23 mouse cellular contexts compared by ENCODE assay signal in genomic region chr8:75353786-75354185, GRCm38 (mm10). TPM values are rescaled to one million over a fixed set of nuclear protein-coding genes. Genes with fewer than 3 reads are reported as not detected.
A peak's percentile ranks its signal among the peaks of the same experiment; 100 is the strongest.
DNase-seq lines count a peak whose midpoint lies in the region; ATAC-seq and TF ChIP-seq lines count a peak whose summit lies in the region.
"Had no signal": no experiment of that assay in that cellular context is flagged by ENCODE, and none has a peak within 500 bp of the region (broad histone marks: within the 10 kb centered on the region; RNA-seq: fewer than 3 reads in every experiment).

No protein-coding gene starts in this region.

- no peak for TF ChIP-seq EP300 in CH12.LX (IDR thresholded peaks at IDR 0.05; ENCODE audit: low read length)

- H3K9me3 ChIP-seq in kidney, postnatal 0 days (replicated peaks; ENCODE audit: low read length), result no peaks in the 10 kb centered on the region
- no peaks in the 10 kb centered on the region for H3K9me3 ChIP-seq in limb, embryonic 14.5 days (ENCODE audit: control insufficient read depth, low read length)
- H3K9me3 ChIP-seq in limb, embryonic 10.5 days (replicated peaks), result no peaks in the 10 kb centered on the region
- H3K9me3 ChIP-seq in CH12.LX (replicated peaks; ENCODE audit: low read length), result no peaks in the 10 kb centered on the region
- H3K9me3 ChIP-seq: embryonic facial prominence, embryonic 10.5 days; limb, embryonic 15.5 days had no signal

- peak; percentile 0 to 6 for DNase-seq in frontal cortex, postnatal 36 days (ENCODE audit: low spot score in 2 of 2)
- no peak for DNase-seq in frontal cortex, postnatal 25 days (ENCODE audit: low spot score in 2 of 2)
- peak; percentile 11 for DNase-seq in kidney, postnatal 0 days (ENCODE audit: low spot score)
- DNase-seq in kidney, adult 18-20 months, result no peak
- peak; percentile 20 for DNase-seq in limb, embryonic 14.5 days (ENCODE audit: low spot score)
- no peak for DNase-seq in limb, embryonic 10.5 days (ENCODE audit: low spot score)
- DNase-seq in CH12.LX (ENCODE audit: extremely low read depth), result no peak
- DNase-seq in Muller cell, postnatal 12 days (ENCODE audit: inconsistent ontology term), result no peak
- DNase-seq: adrenal gland, postnatal 36 days; cerebellum, adult 2 months; cerebellum, postnatal 36 days; gastrocnemius, postnatal 36 days; liver, postnatal 0 days; lung, postnatal 14 days; retina, postnatal 1 day; thymus, postnatal 36 days had no signal

- ATAC-seq in kidney, postnatal 0 days (replicated peaks; ENCODE audit: low FRiP score, low read depth), result no peak
- ATAC-seq in limb, embryonic 14.5 days (ENCODE audit: low FRiP score, low read depth), result no peak
- ATAC-seq: inflammation-experienced regulatory T-cells, adult 6 months; liver, postnatal 0 days had no signal

- peak; percentile 45 for TF ChIP-seq CTCF in kidney, postnatal 0 days (IDR thresholded peaks at IDR 0.05; ENCODE audit: low read depth)
- 0 out of 4 replicates have a peak, but pooled peaks of 1 of the 2 experiments have one; percentile 16 for TF ChIP-seq CTCF in CH12.LX (conservative IDR thresholded peaks at IDR 0.05 in 1 of 2, IDR thresholded peaks at IDR 0.05 in 1 of 2; ENCODE audit: low read depth in 2 of 2, low read length in 2 of 2)

- no peak for TF ChIP-seq POLR2A in limb, embryonic 14.5 days (IDR thresholded peaks at IDR 0.05; ENCODE audit: borderline replicate concordance, extremely low read depth, insufficient read depth, insufficient read length)
- TF ChIP-seq POLR2A in CH12.LX (IDR thresholded peaks at IDR 0.05; ENCODE audit: low read depth, low read length), result no peak

- H3K4me3 ChIP-seq in kidney, postnatal 0 days (replicated peaks; ENCODE audit: low read depth, low read length), result no peak overlapping the region
- H3K4me3 ChIP-seq in limb, embryonic 14.5 days (replicated peaks; ENCODE audit: low read length), result no peak overlapping the region
- H3K4me3 ChIP-seq in limb, embryonic 10.5 days, result no peak overlapping the region
- no peak overlapping the region for H3K4me3 ChIP-seq in CH12.LX (replicated peaks in 1 of 3; ENCODE audit: low read depth in 2 of 3, low read length in 2 of 3, poor library complexity in 1 of 3)
- H3K4me3 ChIP-seq: embryonic facial prominence, embryonic 10.5 days; limb, embryonic 15.5 days had no signal

- dilution Hi-C loops in CH12.LX (cut with MboI; ENCODE audit: extremely low pct_ligation_motif_present, extremely low pct_unique_long_range_greater_than_20kb, low sequenced_read_pairs), result no loop called here

- no peaks in the 10 kb centered on the region for H3K36me3 ChIP-seq in kidney, postnatal 0 days (ENCODE audit: insufficient read depth, low read length)
- H3K36me3 ChIP-seq in limb, embryonic 14.5 days (ENCODE audit: control insufficient read depth, insufficient read depth, low read length), result no peaks in the 10 kb centered on the region
- no peaks in the 10 kb centered on the region for H3K36me3 ChIP-seq in limb, embryonic 10.5 days
- H3K36me3 ChIP-seq in CH12.LX (replicated peaks in 1 of 2; ENCODE audit: control insufficient read depth in 1 of 2, insufficient read depth in 1 of 2, low read length in 1 of 2), result no peaks in the 10 kb centered on the region
- H3K36me3 ChIP-seq: embryonic facial prominence, embryonic 10.5 days; limb, embryonic 15.5 days had no signal

- no peak overlapping the region for H3K27ac ChIP-seq in kidney, postnatal 0 days
- no peak overlapping the region for H3K27ac ChIP-seq in limb, embryonic 14.5 days (replicated peaks; ENCODE audit: low read depth, low read length)
- H3K27ac ChIP-seq in limb, embryonic 10.5 days, result no peak overlapping the region
- no peak overlapping the region for H3K27ac ChIP-seq in CH12.LX (ENCODE audit: insufficient read depth, low read depth)
- H3K27ac ChIP-seq: embryonic facial prominence, embryonic 10.5 days; limb, embryonic 15.5 days had no signal

- WGBS in kidney, postnatal 0 days, result 57% methylated on average over 1 of the region's 1 CpGs
- WGBS in limb, embryonic 14.5 days, result 73% methylated on average over 1 of the region's 1 CpGs
- 70% methylated on average over 1 of the region's 1 CpGs for WGBS in limb, embryonic 10.5 days

- H3K79me2 ChIP-seq in CH12.LX (replicated peaks; ENCODE audit: control insufficient read depth, extremely low read depth, insufficient read depth, poor library complexity, severe bottlenecking), result no peaks in the 10 kb centered on the region

- no peaks in the 10 kb centered on the region for H3K4me1 ChIP-seq in kidney, postnatal 0 days (replicated peaks; ENCODE audit: insufficient read depth, low read length)
- no peaks in the 10 kb centered on the region for H3K4me1 ChIP-seq in limb, embryonic 14.5 days (ENCODE audit: control insufficient read depth, insufficient read depth, low read length)
- no peaks in the 10 kb centered on the region for H3K4me1 ChIP-seq in limb, embryonic 10.5 days
- no peaks in the 10 kb centered on the region for H3K4me1 ChIP-seq in CH12.LX (ENCODE audit: control insufficient read depth in 1 of 2, insufficient read depth in 2 of 2)
- H3K4me1 ChIP-seq: embryonic facial prominence, embryonic 10.5 days; limb, embryonic 15.5 days had no signal

- no peaks in the 10 kb centered on the region for H3K27me3 ChIP-seq in kidney, postnatal 0 days (ENCODE audit: insufficient read depth, low read length)
- H3K27me3 ChIP-seq in limb, embryonic 14.5 days (ENCODE audit: control insufficient read depth, insufficient read depth, low read length), result no peaks in the 10 kb centered on the region
- H3K27me3 ChIP-seq in limb, embryonic 10.5 days (ENCODE audit: low read depth, poor library complexity, severe bottlenecking), result no peaks in the 10 kb centered on the region
- peaks cover 64% of the 10 kb centered on the region for H3K27me3 ChIP-seq in CH12.LX (replicated peaks)
- H3K27me3 ChIP-seq: limb, embryonic 15.5 days had no signal

- TF ChIP-seq RAD21 in CH12.LX (IDR thresholded peaks at IDR 0.05; ENCODE audit: low read depth, low read length), result peak; percentile 29

- no peak overlapping the region for H3K4me2 ChIP-seq in kidney, postnatal 0 days (ENCODE audit: low read length)
- no peak overlapping the region for H3K4me2 ChIP-seq in limb, embryonic 14.5 days (replicated peaks; ENCODE audit: low read depth, low read length, severe bottlenecking)
- no peak overlapping the region for H3K4me2 ChIP-seq in CH12.LX (ENCODE audit: insufficient read depth, low read depth, poor library complexity, severe bottlenecking)
- H3K4me2 ChIP-seq: limb, embryonic 15.5 days had no signal

- in situ Hi-C loops in CH12.LX (cut with MboI; ENCODE audit: low pct_ligation_motif_present, low pct_unique_long_range_greater_than_20kb, low sequenced_read_pairs), result no loop called here

- no peak overlapping the region for H3K9ac ChIP-seq in kidney, postnatal 0 days (ENCODE audit: low read depth, low read length)
- no peak overlapping the region for H3K9ac ChIP-seq in limb, embryonic 14.5 days (ENCODE audit: low read depth, low read length, severe bottlenecking)
- H3K9ac ChIP-seq in CH12.LX (ENCODE audit: insufficient read depth, low read depth), result no peak overlapping the region
- H3K9ac ChIP-seq: limb, embryonic 15.5 days; liver, postnatal 0 days had no signal

TF ChIP-seq in CH12.LX, 34 proteins besides CTCF, POLR2A, EP300 and RAD21:
- TF ChIP-seq UBTF (IDR thresholded peaks at IDR 0.05; ENCODE audit: low read depth, low read length) (no peak), USF2 (conservative IDR thresholded peaks at IDR 0.05; ENCODE audit: low read depth, low read length) (no peak), USF1 (IDR thresholded peaks at IDR 0.05; ENCODE audit: low read depth, low read length) (no peak), ZC3H11A (IDR thresholded peaks at IDR 0.05; ENCODE audit: low read depth, low read length) (no peak), KAT2A (IDR thresholded peaks at IDR 0.05; ENCODE audit: insufficient replicate concordance, low read length) (no peak), BHLHE40 (IDR thresholded peaks at IDR 0.05; ENCODE audit: low read depth, low read length) (no peak), POLR2AphosphoS2 (IDR thresholded peaks at IDR 0.05; ENCODE audit: low read depth, low read length) (no peak), NRF1 (IDR thresholded peaks at IDR 0.05; ENCODE audit: low read depth, low read length) (no peak), JUN (IDR thresholded peaks at IDR 0.05; ENCODE audit: insufficient read depth, low read depth, low read length) (no peak), ZMIZ1 (IDR thresholded peaks at IDR 0.05; ENCODE audit: low read depth, low read length) (no peak), TBP (conservative IDR thresholded peaks at IDR 0.05; ENCODE audit: low read depth, low read length) (no peak), MEF2A (IDR thresholded peaks at IDR 0.05; ENCODE audit: borderline replicate concordance, low read depth, low read length) (no peak)

RNA-seq across cellular contexts. Expression of gene Gm10358, which starts 52.6 kb away (rescaled TPM):
- polyA plus RNA-seq in kidney, postnatal 0 days (2015; fragmentation: Nextera tagmentation; extraction: Ambion mirVana), result 0.13 and 0.15 TPM in 2 replicates
- polyA plus RNA-seq in limb, embryonic 14.5 days (2012; rRNA removed), result 0.87 and 1.2 TPM in 2 replicates
- not detected in 2 replicates for polyA plus RNA-seq in limb, embryonic 14.5 days (2014; fragmentation: Nextera tagmentation; extraction: Ambion mirVana)
- polyA plus RNA-seq in limb, embryonic 10.5 days (2016; fragmentation: Nextera tagmentation; extraction: Ambion mirVana), result 0.21 and 0.25 TPM in 2 replicates
- total RNA-seq in CH12.LX (2012; rRNA removed) (0.25 and 0.42 TPM in 2 replicates), CH12.LX (2014; rRNA removed) (1.5 and 2.1 TPM in 2 replicates)
- polyA plus RNA-seq in CH12.LX (2012; ENCODE audit: insufficient read length, low read depth), result 0.65 and 0.71 TPM in 2 replicates
- total RNA-seq: hematopoietic stem cell, adult 5-6 weeks; left cerebral cortex, adult 8-10 months; monocyte, adult 5-6 weeks had no signal
- polyA plus RNA-seq: embryonic facial prominence, embryonic 10.5 days; neural tube, embryonic 11.5 days had no signal

Comparison
In these comparisons a context has a peak if more than half of its experiments do, and no peak if none do; other contexts are left out.
1. DNase-seq: peak in frontal cortex, postnatal 36 days (2 of 2), kidney, postnatal 0 days (single experiment) and limb, embryonic 14.5 days (single experiment); none in frontal cortex, postnatal 25 days (0 of 2), kidney, adult 18-20 months (single experiment), limb, embryonic 10.5 days (single experiment), CH12.LX (single experiment) and Muller cell, postnatal 12 days (single experiment).